Mouse (Mus musculus) gastrocnemius, adult 8-10 months (tissue): ENCODE data around the gene Dip2a. TPM values are rescaled to one million over a fixed set of nuclear protein-coding genes. Genes with fewer than 3 reads are reported as not detected.

Experiments used
- DNase-seq, 2 experiments: peaks; one replicate each; pipeline ENCODE4 v3.0.0; 2022; ENCODE audit warnings: low spot score in 2 of 2
- total RNA-seq, 4 experiments: library from RNA; stranded (reverse); gene quantifications; 2 replicates each; pipeline ENCODE4 v1.2.4; 2022

Gene Dip2a
- total RNA-seq, 4 experiments from 2014 or later = 2.6 to 4.3 (median 2.8) TPM

GRCm38 (mm10) chr10:76316194-76316593 lies 28.9 kb downstream of the Dip2a start:
- DNase-seq = no peak

- no peak for DNase-seq
Measured at GRCm38 (mm10) chr10:76306738-76307137, 38.4 kb downstream of the Dip2a start.

DNA sequence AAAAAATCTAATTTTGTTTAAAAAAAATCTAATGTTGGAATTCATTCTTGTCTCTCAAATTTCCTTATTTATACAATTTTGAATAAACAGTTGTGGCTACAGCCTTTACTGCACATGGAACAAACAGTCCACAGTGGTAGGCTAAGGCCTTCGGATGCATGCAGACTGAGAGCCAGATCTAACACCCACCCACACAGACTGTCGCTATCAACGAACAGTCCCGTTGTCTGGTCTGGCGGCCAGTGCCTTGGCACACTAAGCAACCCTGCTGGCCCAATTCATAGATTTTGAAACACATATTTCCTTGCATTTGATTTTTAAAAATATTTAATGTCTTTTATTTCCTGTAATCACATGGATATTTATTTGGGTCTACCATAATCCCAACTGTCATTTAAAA lies 45.0 kb downstream of the Dip2a start:
- DNase-seq = no peak

GRCm38 (mm10) chr10:76293222-76293621 lies 51.9 kb downstream of the Dip2a start:
- DNase-seq = no peak

- DNase-seq = no peak
Measured at GRCm38 (mm10) chr10:76289936-76290671, 55.0 kb downstream of the Dip2a start.

- no peak for DNase-seq
Measured at GRCm38 (mm10) chr10:76289052-76289451, 56.0 kb downstream of the Dip2a start.

GRCm38 (mm10) chr10:76288268-76288993 lies 56.7 kb downstream of the Dip2a start:
- no peak for DNase-seq

DNA sequence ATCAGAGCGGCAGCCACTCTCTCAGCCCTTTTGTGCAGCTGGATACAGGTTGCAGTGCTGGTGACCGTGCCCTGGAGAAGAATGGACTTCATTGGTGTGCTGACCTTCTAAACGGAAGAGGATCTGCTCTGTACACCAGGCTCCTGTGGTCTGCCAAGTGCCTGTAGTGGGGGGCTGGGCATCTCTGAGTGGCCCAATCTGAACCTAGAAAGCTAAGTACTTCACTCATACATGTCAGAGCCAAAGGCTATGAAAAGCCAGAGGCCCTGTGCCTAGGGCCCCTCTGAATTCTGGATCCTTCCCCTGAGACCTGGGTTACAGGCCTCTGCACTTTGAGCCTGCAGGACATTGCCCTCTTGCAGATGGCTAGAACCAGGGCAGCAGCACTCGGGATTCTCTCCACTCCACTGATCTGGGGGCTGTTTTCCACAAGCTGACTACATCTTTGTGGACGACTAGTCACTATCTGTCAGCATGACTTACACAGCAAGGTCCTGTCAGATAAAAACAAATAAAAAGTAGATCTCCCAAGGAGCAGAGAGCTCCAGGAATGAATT lies 66.5 kb downstream of the Dip2a start:
- DNase-seq = no peak

DNA sequence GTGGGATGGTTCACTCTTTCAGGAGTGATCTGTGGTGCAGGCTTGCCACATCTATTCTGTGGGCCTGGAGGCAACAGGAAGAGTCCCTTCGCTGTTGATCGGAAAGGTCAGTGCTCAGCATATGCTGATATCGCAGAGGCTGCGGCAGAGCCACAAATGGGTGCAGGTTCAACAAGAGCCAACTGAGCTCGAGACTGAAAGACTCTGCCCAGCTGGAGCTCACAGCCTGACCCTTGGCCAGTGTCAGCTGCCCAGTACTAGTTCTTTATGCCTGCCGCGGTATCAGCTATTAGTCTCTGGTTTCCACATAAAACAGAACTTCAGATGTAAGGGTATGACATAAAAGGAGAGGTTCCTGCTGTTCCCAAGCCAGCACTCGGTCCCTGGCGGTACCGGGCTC lies 69.8 kb downstream of the Dip2a start:
- DNase-seq = no peak

DNA sequence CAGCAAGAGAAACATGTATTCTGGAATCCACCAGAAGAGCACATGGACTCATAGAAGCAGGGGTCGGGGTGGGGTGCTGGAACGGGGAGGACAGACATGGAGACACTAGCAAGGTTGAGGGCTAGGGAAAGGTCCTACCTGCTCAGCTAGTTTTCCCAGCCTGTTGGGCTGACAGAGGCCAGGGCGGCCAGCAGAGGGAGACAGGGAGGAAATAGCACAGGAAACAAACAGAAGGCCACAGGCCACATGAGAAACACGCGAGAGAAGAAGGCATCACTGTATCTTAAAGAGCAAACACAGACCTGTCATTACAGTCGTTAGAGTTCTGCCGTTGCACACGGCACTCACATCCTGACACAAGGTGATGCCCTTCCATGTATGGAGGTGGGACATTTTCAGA lies 73.9 kb downstream of the Dip2a start:
- no peak for DNase-seq

DNA sequence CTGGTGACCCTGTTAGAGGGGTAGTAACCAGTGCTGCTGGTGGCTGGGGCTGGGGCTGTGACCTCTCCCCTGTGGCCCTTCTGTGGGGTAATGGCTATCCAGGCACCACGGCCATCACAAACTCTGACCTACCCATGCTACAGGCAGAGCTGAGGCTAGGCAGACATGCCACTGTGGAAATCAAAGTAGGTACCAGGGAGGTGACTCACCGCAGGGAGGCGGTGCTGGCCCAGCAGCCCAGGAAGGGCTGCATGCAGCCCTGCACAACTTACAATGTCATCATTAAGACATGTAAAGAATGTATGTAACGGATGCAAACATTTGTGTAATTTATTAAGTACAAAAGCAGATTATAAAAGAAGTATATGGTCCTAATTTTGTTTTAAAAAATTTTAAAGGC lies 82.7 kb downstream of the Dip2a start:
- no peak for DNase-seq

DNA sequence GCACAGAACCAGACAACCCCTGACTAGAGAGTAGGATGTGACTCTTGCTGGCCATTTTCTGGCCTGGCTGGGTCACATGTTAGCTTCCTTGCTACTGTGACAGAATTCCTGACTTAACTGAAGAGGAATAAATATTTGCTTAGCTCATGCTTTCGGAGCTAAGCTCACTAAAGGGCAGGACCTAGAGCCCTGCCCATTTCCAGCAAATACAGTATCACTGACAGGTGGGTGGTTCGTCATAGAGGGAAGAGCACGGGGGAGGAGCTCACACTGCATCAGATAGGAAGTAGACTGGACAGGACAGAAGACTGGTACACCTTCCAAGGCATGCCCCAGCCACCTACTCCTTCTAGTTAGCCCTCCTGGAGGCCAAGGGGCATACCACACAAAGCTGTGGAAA lies 83.6 kb downstream of the Dip2a start:
- no peak for DNase-seq

GRCm38 (mm10) chr10:76260358-76261059 lies 84.6 kb downstream of the Dip2a start:
- DNase-seq = no peak

GRCm38 (mm10) chr10:76259566-76260232 lies 85.4 kb downstream of the Dip2a start:
- no peak for DNase-seq

- DNase-seq = peak; percentile 43 to 46
Measured at GRCm38 (mm10) chr10:76257719-76258390, 87.2 kb downstream of the Dip2a start.

GRCm38 (mm10) chr10:76257231-76257630 lies 87.9 kb downstream of the Dip2a start:
- no peak for DNase-seq

DNA sequence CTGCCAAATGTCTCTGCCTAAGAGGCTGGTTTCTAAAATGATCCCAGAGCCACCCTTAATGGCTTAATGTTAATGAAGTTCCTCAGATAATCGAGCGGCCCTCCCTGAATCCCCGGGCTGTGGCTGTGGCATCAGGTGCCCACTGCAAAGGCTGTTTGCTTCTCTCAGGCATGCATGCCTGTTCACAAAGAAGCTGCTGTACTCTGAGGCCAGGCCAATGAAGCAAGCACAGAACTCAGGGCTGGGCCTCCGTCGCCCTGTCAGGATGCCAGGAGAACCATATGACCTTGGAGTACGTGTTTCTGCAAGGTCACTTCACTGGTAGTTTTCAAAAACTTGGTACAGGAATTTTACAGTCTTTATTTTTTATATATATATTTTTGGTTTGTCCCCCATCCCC lies 89.5 kb downstream of the Dip2a start:
- DNase-seq = no peak

DNA sequence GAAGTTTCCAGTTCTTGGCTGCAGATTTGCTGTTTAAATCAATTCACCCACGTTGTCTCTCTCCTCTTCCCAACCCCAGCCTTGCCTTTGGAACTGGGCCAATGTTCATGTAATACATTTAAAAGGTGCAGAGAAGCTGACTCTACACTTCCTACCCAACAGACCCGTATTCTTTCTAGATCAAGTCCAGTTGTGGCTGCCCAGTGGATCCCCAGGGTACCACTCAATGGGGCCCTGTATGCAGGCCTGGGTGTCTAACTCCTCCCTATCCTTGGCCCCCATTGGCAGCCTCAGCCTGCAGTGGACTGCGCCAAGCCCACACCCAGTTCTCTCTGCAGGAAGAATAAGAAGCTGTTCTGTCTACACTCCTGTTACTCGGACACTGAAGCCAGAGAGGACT lies 91.6 kb downstream of the Dip2a start, which contains the start of gene S100b:
S100b (plus strand) TSS at position 318 of the 400 bp plus-strand sequence.
- DNase-seq = no peak

GRCm38 (mm10) chr10:76253079-76253478 lies 92.0 kb downstream of the Dip2a start:
- no peak for DNase-seq

GRCm38 (mm10) chr10:76250870-76251269 lies 94.2 kb downstream of the Dip2a start:
- no peak for DNase-seq

DNA sequence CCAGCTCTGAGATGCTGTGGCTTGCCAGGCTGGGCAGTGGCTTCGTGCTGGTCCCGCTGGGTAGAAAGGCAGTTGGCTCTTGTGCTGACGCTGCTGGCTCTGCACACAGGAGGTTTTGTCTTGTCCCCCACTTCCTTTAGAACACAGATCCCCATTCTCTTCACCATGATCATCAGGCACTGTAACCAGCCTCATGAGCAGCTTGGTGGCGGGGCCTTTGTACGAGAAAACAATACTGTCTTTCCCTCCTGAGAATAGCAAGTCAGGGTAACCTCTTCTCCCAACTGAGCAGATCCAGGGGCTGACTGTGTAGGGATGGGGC lies 96.5 kb downstream of the Dip2a start:
- DNase-seq = no peak
